Mouse (Mus musculus) neural tube, embryonic 13.5 days (tissue): ENCODE results near the gene Tent2. TPM values are rescaled to one million over a fixed set of nuclear protein-coding genes. Genes with fewer than 3 reads are reported as not detected.

Experiments used
- polyA plus RNA-seq: library from polyadenylated mRNA; unstranded; fragments of >200 nt; fragmentation: Nextera tagmentation; extraction: Ambion mirVana; gene quantifications from 2 replicates; pipeline ENCODE4 v1.2.1, GENCODE M21; 2015

Gene Tent2
- polyA plus RNA-seq, 1 experiment from 2014 or later: 43.3 TPM

Other genes with a start within 250 kb of the Tent2 start
- gene Cmya5, start 47.7 kb downstream of the Tent2 start, polyA plus RNA-seq: 0.11 and 0.14 TPM in 2 replicates
- gene Homer1, start 107.2 kb upstream of the Tent2 start, polyA plus RNA-seq: 12.2 and 14.6 TPM in 2 replicates